Mouse (Mus musculus) liver, embryonic 14.5 days (tissue): ENCODE data around the gene Iqca. TPM values are rescaled to one million over a fixed set of nuclear protein-coding genes. Genes with fewer than 3 reads are reported as not detected.

Experiments
- ATAC-seq: fragments of 200-750 bp; cut with Nextera tagmentation; 2 replicates; pipeline ENCODE4 v1.8.0; 2017; ENCODE audit warnings: moderate number of reproducible peaks, mild to moderate bottlenecking, moderate library complexity; ENCODE audit not compliant: insufficient read depth
- DNase-seq, 3 experiments: peaks; one replicate each; pipeline ENCODE4 v3.0.0-alpha.2; 2012 to 2013; ENCODE audit warnings: low read depth in 3 of 3, low spot score in 3 of 3
- H3K27ac ChIP-seq: fragments of 300-500 bp; sonication (generic); 2 replicates; pipeline ENCODE4 v1.5.1; 2014; ENCODE audit warnings: moderate library complexity, mild to moderate bottlenecking, control low read depth, inconsistent platforms
- H3K27me3 ChIP-seq: fragments of 300-500 bp; sonication (generic); 2 replicates; pipeline ENCODE4 v1.6.1; 2014; ENCODE audit warnings: mild to moderate bottlenecking, low read length, moderate library complexity; ENCODE audit not compliant: control insufficient read depth, insufficient read depth
- H3K36me3 ChIP-seq: fragments of 300-500 bp; sonication (generic); replicated peaks from 2 replicates; pipeline ENCODE4 v1.6.1; 2014; ENCODE audit warnings: low read depth; ENCODE audit not compliant: control insufficient read depth, insufficient read depth
- H3K4me1 ChIP-seq, 2 experiments: fragments of 200-500 bp in 1 of 2; fragments of 300-500 bp in 1 of 2; sonication (generic) in 1 of 2; replicated peaks; 2 replicates each; pipeline ENCODE4 v1.6.1; 2012 to 2014; ENCODE audit warnings: antibody characterized with exemption in 1 of 2, inconsistent platforms in 1 of 2, low read length in 1 of 2; ENCODE audit not compliant: control insufficient read depth in 2 of 2, insufficient read depth in 2 of 2
- H3K4me2 ChIP-seq: fragments of 300-500 bp; sonication (generic); 2 replicates; pipeline ENCODE4 v1.6.1; 2014; ENCODE audit warnings: low read depth, mild to moderate bottlenecking, control low read depth, moderate library complexity
- H3K4me3 ChIP-seq, 2 experiments: fragments of 200-500 bp in 1 of 2; fragments of 300-500 bp in 1 of 2; sonication (generic) in 1 of 2; 2 replicates each; pipeline ENCODE4 v1.5.1; 2012 to 2014; ENCODE audit warnings: low read depth in 2 of 2, low read length in 2 of 2, mild to moderate bottlenecking in 2 of 2, control low read depth in 1 of 2, inconsistent platforms in 1 of 2, moderate library complexity in 1 of 2; ENCODE audit not compliant: insufficient read depth in 1 of 2
- H3K9ac ChIP-seq: fragments of 300-500 bp; sonication (generic); replicated peaks from 2 replicates; pipeline ENCODE4 v1.6.1; 2014; ENCODE audit warnings: mild to moderate bottlenecking, control low read depth, moderate library complexity
- H3K9me3 ChIP-seq: fragments of 300-500 bp; sonication (generic); 2 replicates; pipeline ENCODE4 v1.6.1; 2016; ENCODE audit warnings: low read length, mixed read lengths; ENCODE audit not compliant: control insufficient read depth
- CTCF ChIP-seq: IDR thresholded peaks from 2 replicates; pipeline ENCODE4 v1.5.1; 2016; ENCODE audit warnings: antibody characterized with exemption, low read depth, control low read depth
- EP300 ChIP-seq: IDR thresholded peaks from 2 replicates; pipeline ENCODE4 v1.6.1; 2016; ENCODE audit warnings: antibody characterized with exemption, low read depth
- whole genome bisulfite sequencing: fragments of 180-500 bp; shearing (Covaris S2); extraction: QIAGEN DNeasy Blood & Tissue Kit; methylation state at CpG from one replicate; pipeline ENCODE4 v1.1.7; 2014; ENCODE audit not compliant: insufficient replicate concordance; 5-methylcytosine and 5-hydroxymethylcytosine counted together
- polyA plus RNA-seq, 2 experiments: library from polyadenylated mRNA; depleted of rRNA in 1 of 2; stranded (reverse) in 1 of 2; unstranded in 1 of 2; fragments of >200 nt; fragmentation: Nextera tagmentation in 1 of 2; extraction: Ambion mirVana in 1 of 2; gene quantifications; 2 replicates each; pipeline versions ENCODE4 v1.2.1 to v1.2.3; 2012 to 2014

Iqca gene
- polyA plus RNA-seq, 2 experiments, result 0.04 to 0.29 TPM

GRCm38 (mm10) chr1:90088192-90088990 lies 64.8 kb downstream of the Iqca start:
- Histone ChIP-seq H3K9me3 (no peaks in the 10 kb centered on the region), H3K27me3 (no peaks in the 10 kb centered on the region), H3K27ac (no peak overlapping the region), H3K36me3 (no peaks in the 10 kb centered on the region), H3K4me3 (no peak overlapping the region), H3K9ac (no peak overlapping the region), H3K4me1 (no peaks in the 10 kb centered on the region), H3K4me2 (no peak overlapping the region)
- ATAC-seq, result no peak
- no peak for TF ChIP-seq CTCF
- TF ChIP-seq EP300, result no peak
- 65% methylated on average over 6 of the region's 6 CpGs for WGBS
- DNase-seq, result no peak

DNA sequence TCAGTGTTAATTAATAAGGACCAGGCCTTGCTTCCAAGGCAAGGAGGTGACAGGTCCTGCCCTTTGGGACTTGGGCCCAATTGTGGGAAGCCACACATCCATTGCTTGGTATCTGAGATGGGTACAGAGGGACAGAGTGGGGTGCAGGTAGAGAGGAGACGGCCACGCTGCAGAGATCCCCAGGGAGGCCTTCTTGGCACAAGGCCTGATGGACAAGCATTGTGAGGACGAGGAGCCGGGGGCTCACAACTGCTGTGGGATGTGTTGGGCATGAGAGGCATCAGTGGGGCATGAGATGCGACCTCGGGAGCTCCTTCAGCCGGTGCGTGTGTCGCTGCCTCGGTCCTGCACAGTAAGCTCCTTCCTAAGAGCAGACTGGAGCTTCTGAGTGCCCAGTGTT lies 66.7 kb downstream of the Iqca start:
- DNase-seq, result no peak
- Histone ChIP-seq H3K27me3 (no peaks in the 10 kb centered on the region), H3K36me3 (no peaks in the 10 kb centered on the region), H3K4me2 (no peak overlapping the region), H3K27ac (no peak overlapping the region), H3K4me1 (no peaks in the 10 kb centered on the region), H3K4me3 (no peak overlapping the region), H3K9ac (no peak overlapping the region), H3K9me3 (no peaks in the 10 kb centered on the region)
- WGBS, result 75% methylated on average over 10 of the region's 10 CpGs
- ATAC-seq, result no peak
- TF ChIP-seq EP300 (no peak), CTCF (no peak)

DNA sequence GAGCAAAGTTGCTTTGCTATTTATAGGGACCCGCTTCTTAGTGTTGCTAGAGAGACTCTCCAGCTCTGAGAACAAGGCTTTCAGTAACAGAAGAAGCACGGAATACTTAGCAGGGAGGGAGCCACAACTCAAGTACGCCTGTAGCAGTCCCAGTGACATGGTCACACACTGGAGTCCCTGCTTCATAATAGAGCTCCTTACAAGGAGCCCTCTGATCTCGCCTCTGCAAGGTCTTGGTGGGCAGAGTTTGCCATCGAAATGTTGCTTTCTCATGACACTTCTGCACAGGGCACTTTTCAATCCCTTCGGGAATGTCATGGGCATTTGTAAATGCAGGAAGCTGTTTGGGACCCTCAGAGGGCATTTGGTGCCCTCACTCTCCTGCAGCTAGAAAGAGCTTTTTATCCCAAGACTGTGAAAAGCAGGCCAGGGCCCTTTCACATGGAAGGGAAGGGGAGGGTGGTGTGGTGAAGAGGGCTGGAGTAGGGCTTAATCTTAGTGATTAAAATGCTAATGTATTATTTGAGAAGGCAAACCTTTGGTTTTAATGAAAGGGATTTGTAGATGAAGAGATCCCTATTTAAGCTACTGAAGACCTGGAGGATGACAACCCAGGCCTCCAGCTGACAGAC lies 67.6 kb downstream of the Iqca start:
- Histone ChIP-seq H3K27me3 (no peaks in the 10 kb centered on the region), H3K4me3 (no peak overlapping the region), H3K9me3 (no peaks in the 10 kb centered on the region), H3K4me2 (no peak overlapping the region), H3K27ac (no peak overlapping the region), H3K36me3 (no peaks in the 10 kb centered on the region), H3K9ac (no peak overlapping the region), H3K4me1 (no peaks in the 10 kb centered on the region)
- DNase-seq (no peak), ATAC-seq (no peak)
- 53% methylated on average over 6 of the region's 6 CpGs for WGBS
- TF ChIP-seq CTCF, result no peak
- TF ChIP-seq EP300, result no peak

GRCm38 (mm10) chr1:90076291-90076690 lies 76.9 kb downstream of the Iqca start:
- TF ChIP-seq EP300, result no peak
- TF ChIP-seq CTCF, result no peak
- Histone ChIP-seq H3K4me3 (no peak overlapping the region), H3K36me3 (no peaks in the 10 kb centered on the region), H3K27ac (no peak overlapping the region), H3K4me2 (no peak overlapping the region), H3K4me1 (no peaks in the 10 kb centered on the region), H3K27me3 (no peaks in the 10 kb centered on the region), H3K9me3 (no peaks in the 10 kb centered on the region), H3K9ac (no peak overlapping the region)
- no peak for DNase-seq
- ATAC-seq, result no peak
- WGBS, result 72% methylated on average over 2 of the region's 2 CpGs

- ATAC-seq (no peak), DNase-seq (no peak)
- Histone ChIP-seq H3K4me1 (no peaks in the 10 kb centered on the region), H3K27ac (no peak overlapping the region), H3K4me2 (no peak overlapping the region), H3K36me3 (no peaks in the 10 kb centered on the region), H3K27me3 (no peaks in the 10 kb centered on the region), H3K9me3 (no peaks in the 10 kb centered on the region), H3K9ac (no peak overlapping the region), H3K4me3 (no peak overlapping the region)
- TF ChIP-seq CTCF, result no peak
- no peak for TF ChIP-seq EP300
- WGBS, result 71% methylated on average over 5 of the region's 5 CpGs
Observed at GRCm38 (mm10) chr1:90074779-90075178, 78.4 kb downstream of the Iqca start.
